Mouse (Mus musculus): ENCODE results near the gene Olfr906.

Olfr906 gene

DNA sequence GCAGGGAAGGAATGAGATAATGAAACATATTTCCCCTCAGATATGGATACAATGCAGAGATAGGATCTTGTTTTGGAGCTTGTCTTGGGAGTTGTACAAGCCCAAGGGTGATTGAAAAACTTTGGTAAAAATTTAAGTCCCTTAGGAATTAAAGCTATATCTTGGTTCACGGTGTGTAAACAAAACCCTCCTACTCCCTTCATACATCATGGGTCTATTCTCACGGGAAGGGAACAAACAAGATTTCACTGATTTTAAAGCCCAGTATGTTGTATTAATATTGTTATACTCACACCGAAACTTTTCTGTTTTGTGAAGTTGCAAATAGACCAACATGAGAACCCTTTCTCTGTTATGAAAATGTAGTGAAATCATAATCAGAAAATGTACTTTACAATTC lies at the start of gene Olfr906:
Gene Olfr906 (plus strand): TSS at position 301 of the 400 bp plus-strand sequence.
- DNase-seq: no peak

DNA sequence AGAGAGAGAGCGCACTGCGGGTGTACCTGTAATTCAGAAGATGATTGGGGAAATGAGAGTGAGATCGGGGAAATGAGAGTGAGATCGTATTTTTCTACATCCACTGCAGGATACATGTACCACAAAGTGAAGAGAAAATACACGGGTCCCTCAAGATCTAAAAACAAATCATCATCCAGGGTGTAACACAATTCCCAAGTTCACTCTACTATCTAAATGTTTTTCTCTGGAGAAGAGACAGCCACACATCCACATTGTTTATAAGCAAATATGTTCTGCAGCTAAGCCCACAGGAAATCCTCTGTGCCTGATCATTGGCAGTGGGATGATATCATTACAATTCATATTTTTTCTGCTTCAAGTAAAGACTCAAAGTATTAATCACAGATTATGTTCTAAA lies 39.5 kb upstream of the Olfr906 start, which contains the start of gene Olfr902:
Gene Olfr902 (plus strand): TSS at position 301 of the 400 bp plus-strand sequence.
- no peak for DNase-seq

DNA sequence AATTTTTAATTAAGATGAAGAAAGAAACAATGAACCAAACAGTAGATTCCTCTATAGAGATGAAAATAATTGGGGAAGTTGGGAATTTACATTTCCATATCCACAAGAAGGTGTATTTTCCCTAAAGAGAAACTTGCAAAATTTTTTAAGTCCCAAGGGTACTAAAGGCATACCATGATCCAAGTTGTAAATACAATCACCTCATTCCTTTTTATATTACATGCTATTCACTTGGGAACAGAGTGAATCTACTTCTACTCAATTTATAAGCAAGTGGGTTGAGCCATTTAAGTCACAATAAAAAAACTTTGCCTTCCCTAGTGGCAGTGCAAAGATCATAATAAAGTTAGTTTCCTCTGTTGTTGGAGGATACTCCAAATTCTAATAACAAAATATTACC lies 24.0 kb upstream of the Olfr906 start, which contains the start of gene Olfr904:
Gene Olfr904 (plus strand): TSS at position 301 of the 400 bp plus-strand sequence.
- DNase-seq: no peak

DNA sequence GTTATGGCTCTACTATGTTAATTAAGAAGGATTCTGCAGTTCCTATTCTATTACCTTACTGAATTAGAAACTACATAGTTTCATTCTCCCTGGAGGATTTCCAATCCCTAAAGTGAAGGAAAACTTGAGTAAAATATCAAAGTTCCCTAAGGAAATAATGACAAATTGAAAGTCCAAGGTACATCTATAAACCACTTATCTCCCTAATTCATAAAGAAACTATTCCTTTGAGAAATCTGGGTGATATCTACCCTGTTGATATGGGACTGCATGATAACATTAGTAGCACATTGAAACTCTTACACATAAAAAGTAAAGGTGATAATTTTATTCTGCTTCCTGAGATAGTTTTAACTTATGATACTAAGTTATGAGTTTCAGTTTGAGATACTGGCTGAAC lies 16.1 kb upstream of the Olfr906 start, which contains the start of gene Olfr905:
Gene Olfr905 (plus strand): TSS at position 301 of the 400 bp plus-strand sequence.
- DNase-seq: no peak

DNA sequence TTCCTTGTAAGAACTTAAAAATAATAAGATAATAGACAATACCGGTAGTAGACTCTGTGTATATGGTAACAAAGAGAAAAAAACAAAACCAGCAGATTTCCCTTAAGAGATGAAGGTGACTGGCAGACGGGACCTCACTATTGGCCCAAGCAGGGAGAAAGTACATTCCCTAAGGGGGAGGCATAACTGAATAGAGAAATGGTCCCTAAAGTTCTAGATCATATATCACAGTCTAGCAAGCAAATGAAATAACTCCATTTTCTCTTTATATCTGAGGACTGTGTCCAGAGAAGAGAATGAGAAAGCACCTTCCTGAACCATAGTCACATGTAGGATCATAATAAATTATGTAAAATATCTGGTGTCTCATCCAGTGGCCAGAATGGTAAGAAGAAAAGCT lies 8.6 kb downstream of the Olfr906 start, which contains the start of gene Olfr907:
Gene Olfr907 (plus strand): TSS at position 301 of the 400 bp plus-strand sequence.
- DNase-seq: no peak

DNA sequence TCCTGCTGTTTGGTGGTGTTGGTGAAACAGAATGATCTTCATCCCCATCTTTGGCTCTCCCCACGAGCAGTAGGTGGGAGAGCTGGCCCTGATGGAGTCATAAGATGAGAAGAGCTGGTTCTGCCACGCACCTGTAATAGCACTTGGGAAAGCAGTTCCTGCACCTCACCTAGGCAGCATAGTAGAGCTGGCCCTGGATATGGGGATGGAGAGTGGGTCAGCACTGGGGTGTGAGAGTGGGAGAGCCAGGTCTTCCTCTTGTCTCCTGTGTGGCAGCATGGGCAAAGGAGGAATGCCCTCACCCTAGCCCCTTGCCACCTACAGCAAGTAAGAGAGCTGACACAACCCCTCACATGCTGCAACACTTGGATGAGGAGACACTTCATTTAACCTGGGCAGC lies 25.5 kb downstream of the Olfr906 start:
- DNase-seq: no peak

DNA sequence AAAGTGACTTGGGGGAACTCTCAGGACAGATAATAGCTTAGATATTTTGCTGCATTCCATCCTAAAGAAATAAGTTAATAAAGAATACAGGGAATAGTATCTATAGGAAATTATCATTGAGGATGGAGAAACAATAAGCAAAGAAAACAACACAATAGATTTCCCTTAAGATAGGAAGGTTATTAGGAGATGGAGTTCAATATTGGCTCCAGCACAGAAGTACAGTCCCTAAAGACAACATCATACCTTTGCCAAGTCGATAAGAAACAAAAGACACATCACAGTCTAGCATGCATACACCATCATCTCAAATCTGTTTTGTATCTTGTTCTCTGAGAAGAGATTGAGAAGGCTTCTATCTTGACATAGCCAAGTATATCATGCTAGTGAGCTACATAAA lies 34.4 kb downstream of the Olfr906 start, which contains the start of gene Olfr911-ps1:
Gene Olfr911-ps1 (plus strand): TSS at position 301 of the 400 bp plus-strand sequence.
- DNase-seq: no peak

DNA sequence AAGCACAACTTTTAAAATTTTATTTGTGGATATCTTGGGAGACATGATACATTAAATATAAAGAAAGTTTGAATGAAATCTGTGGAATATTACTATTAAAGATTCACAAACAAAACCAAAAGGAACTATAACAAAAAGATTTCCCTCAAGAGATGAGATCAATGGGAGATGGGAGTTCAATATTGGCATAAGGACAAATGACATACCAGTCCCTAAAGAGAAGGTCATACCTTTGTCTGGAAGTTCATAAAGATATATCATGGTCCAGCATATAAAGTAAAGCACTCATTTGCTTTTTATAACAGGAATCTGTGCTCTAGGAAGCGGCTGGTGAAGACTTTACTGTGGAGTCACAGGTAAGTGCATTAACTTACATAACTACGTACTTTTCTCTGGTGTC lies 50.7 kb downstream of the Olfr906 start, which contains the start of gene Olfr910:
Gene Olfr910 (plus strand): TSS at position 301 of the 400 bp plus-strand sequence.
- DNase-seq: no peak

All from kidney, postnatal 36 days (tissue).